Mouse (Mus musculus): ENCODE results near the gene Myl6. TPM values are rescaled to one million over a fixed set of nuclear protein-coding genes. Genes with fewer than 3 reads are reported as not detected.

The Myl6 gene
- polyA plus RNA-seq, 1 experiment from 2014 or later, result 1,202 TPM

DNA sequence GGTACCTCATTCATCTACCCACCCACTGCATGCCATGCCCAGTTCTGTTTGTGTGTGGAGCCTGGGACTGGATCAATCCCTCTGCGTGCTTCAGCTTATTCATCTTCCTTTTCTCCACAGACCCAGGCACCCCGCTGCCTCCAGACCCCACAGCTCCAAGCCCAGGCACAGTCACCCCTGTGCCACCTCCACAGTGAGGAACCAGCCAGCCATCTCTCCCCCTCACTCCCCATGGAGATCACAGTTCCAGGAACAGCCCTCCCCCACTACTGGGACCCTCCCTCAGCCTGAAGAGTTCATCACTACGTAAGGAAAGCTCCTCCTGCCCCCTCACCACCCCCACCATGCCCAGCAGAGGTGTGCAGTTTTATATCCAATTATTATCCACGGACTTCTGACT is 5.2 kb downstream of the Myl6 start:
- peaks cover 86% of the 10 kb centered on the region for H3K36me3 ChIP-seq
- no peaks in the 10 kb centered on the region for H3K9me3 ChIP-seq
- H3K27me3 ChIP-seq (replicated peaks), result no peaks in the 10 kb centered on the region
- 0 out of 2 replicates have a peak overlapping the region, but pooled peaks have one; percentile 21 for H3K9ac ChIP-seq
- H3K4me3 ChIP-seq, result no peak overlapping the region
- H3K4me1 ChIP-seq, result peaks cover 38% of the 10 kb centered on the region
- no peak overlapping the region for H3K4me2 ChIP-seq
- no peak for ATAC-seq (ENCODE audit: extremely low read depth, insufficient number of reproducible peaks, low FRiP score, low TSS enrichment)
- H3K27ac ChIP-seq (replicated peaks), result peak overlapping the region; percentile 20
- 83% methylated on average over 4 of the region's 4 CpGs for WGBS

DNA sequence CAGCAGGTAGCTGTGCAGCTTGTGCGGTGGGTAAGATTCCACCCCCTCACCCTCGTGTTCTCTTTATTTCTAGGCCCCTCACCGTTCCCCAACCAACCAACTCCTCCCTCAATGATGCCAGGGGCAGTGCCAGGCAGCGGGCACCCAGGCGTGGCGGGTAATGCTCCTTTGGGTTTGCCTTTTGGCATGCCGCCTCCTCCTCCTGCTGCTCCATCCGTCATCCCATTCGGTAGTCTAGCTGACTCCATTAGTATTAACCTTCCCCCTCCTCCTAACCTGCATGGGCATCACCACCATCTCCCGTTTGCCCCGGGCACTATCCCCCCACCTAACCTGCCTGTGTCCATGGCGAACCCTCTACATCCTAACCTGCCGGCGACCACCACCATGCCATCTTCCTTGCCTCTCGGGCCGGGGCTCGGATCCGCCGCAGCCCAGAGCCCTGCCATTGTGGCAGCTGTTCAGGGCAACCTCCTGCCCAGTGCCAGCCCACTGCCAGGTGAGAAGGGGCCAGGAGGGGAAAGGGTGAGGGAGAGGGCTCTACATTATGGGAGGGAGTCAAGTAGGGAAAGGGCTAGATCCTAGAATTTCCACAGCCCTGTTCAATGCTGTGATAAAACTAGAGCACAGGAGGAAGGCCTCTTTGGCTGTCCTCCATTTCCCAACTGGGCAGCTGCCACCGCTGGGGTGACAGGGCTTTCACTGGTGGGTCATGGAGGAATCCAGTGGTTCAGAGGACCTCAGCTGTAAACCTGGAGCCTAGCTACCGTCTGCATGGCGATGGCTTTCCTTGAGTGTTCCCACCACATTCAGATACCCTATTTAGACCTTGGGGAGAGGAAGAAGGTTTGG is 5.9 kb downstream of the Myl6 start:
- H3K27ac ChIP-seq (replicated peaks), result peak overlapping the region; percentile 20; the same call in 1 of the 2 replicates
- H3K36me3 ChIP-seq, result peaks cover 93% of the 10 kb centered on the region
- no peak overlapping the region for H3K4me3 ChIP-seq
- H3K4me1 ChIP-seq, result peaks cover 38% of the 10 kb centered on the region
- 90% methylated on average over 22 of the region's 22 CpGs for WGBS
- H3K9me3 ChIP-seq, result no peaks in the 10 kb centered on the region
- no peak overlapping the region for H3K4me2 ChIP-seq
- H3K9ac ChIP-seq, result peak overlapping the region; percentile 21; the same call in 1 of the 2 replicates
- no peaks in the 10 kb centered on the region for H3K27me3 ChIP-seq (replicated peaks)
- no peak for ATAC-seq (ENCODE audit: extremely low read depth, insufficient number of reproducible peaks, low FRiP score, low TSS enrichment)

DNA sequence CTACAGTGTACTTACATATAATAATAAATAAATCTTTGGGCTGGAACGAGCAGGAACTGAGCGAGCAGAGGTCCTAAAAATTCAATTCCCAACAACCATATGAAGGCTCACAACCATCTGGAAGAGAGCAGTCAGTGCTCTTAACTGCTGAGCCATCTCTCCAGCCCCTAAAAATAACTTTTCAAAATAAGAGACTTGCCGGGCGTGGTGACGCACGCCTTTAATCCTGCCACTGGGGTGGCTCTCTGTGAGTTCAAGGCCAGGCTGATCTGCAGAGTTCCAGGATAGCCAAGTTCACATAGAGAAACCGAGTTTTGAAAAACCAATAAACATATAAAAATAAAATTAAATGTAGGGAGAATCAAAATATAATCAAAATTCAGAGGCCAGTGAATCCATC is 7.6 kb downstream of the Myl6 start:
- H3K4me3 ChIP-seq, result no peak overlapping the region
- H3K9ac ChIP-seq, result no peak overlapping the region
- peaks cover 99% of the 10 kb centered on the region for H3K36me3 ChIP-seq
- no peaks in the 10 kb centered on the region for H3K9me3 ChIP-seq
- H3K27me3 ChIP-seq (replicated peaks), result no peaks in the 10 kb centered on the region
- no peak overlapping the region for H3K4me2 ChIP-seq
- H3K27ac ChIP-seq (replicated peaks), result no peak overlapping the region
- WGBS, result 73% methylated on average over 7 of the region's 7 CpGs
- no peak for ATAC-seq (ENCODE audit: extremely low read depth, insufficient number of reproducible peaks, low FRiP score, low TSS enrichment)
- peaks cover 26% of the 10 kb centered on the region for H3K4me1 ChIP-seq

DNA sequence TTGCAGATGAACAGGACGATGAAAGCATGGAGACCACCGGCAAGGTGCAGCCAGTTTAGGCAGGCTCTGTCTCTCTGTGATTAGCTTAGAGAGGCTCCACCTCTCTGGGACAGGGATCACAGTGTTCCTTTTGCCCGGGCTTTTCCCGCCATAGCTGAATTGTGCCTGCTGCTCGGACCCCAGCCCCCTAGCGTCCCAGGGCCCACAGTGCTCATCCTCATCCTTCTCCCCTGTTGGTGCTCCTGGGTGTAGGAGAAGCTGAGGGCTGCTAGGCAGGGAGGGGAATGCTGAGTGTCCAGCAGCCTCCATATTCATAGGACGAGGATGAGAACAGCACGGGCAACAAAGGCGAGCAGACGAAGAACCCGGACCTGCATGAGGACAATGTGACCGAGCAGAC is 19.6 kb downstream of the Myl6 start:
- H3K9me3 ChIP-seq, result no peaks in the 10 kb centered on the region
- 87% methylated on average over 12 of the region's 12 CpGs for WGBS
- no peak overlapping the region for H3K27ac ChIP-seq (replicated peaks)
- H3K27me3 ChIP-seq (replicated peaks), result no peaks in the 10 kb centered on the region
- H3K9ac ChIP-seq, result no peak overlapping the region
- H3K4me1 ChIP-seq, result no peaks in the 10 kb centered on the region
- no peak for ATAC-seq (ENCODE audit: extremely low read depth, insufficient number of reproducible peaks, low FRiP score, low TSS enrichment)
- H3K36me3 ChIP-seq, result peaks cover 98% of the 10 kb centered on the region
- H3K4me3 ChIP-seq, result no peak overlapping the region
- H3K4me2 ChIP-seq, result no peak overlapping the region

DNA sequence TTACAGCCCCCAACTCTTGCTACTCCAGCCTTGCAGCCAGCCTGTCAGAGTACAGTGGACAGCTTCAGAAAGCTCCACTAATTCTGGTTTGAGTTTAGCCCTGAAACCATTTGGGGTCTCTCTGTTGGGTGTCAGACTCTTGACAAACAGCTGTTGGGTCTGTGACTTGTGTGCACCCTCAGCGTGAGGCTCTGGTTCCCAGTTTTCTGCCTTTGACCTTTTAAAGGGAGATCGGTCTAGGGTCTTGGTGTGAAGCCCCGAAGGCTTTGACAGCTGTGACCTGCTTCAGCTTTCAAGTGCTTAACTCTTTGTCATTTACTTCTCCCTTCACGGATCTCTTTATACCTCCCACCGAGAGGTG is 33.7 kb downstream of the Myl6 start:
- H3K4me3 ChIP-seq, result peak overlapping the region; percentile 96
- H3K4me2 ChIP-seq, result peak overlapping the region; percentile 81
- H3K9me3 ChIP-seq, result no peaks in the 10 kb centered on the region
- WGBS, result 7% methylated on average over 5 of the region's 5 CpGs
- ATAC-seq (ENCODE audit: extremely low read depth, insufficient number of reproducible peaks, low FRiP score, low TSS enrichment), result no peak
- H3K4me1 ChIP-seq, result peaks cover 16% of the 10 kb centered on the region
- H3K27me3 ChIP-seq (replicated peaks), result peaks cover 4% of the 10 kb centered on the region; the same call in 1 of the 2 replicates
- peaks cover 45% of the 10 kb centered on the region for H3K36me3 ChIP-seq
- H3K9ac ChIP-seq, result peak overlapping the region; percentile 99
- peak overlapping the region; percentile 96 for H3K27ac ChIP-seq (replicated peaks)

DNA sequence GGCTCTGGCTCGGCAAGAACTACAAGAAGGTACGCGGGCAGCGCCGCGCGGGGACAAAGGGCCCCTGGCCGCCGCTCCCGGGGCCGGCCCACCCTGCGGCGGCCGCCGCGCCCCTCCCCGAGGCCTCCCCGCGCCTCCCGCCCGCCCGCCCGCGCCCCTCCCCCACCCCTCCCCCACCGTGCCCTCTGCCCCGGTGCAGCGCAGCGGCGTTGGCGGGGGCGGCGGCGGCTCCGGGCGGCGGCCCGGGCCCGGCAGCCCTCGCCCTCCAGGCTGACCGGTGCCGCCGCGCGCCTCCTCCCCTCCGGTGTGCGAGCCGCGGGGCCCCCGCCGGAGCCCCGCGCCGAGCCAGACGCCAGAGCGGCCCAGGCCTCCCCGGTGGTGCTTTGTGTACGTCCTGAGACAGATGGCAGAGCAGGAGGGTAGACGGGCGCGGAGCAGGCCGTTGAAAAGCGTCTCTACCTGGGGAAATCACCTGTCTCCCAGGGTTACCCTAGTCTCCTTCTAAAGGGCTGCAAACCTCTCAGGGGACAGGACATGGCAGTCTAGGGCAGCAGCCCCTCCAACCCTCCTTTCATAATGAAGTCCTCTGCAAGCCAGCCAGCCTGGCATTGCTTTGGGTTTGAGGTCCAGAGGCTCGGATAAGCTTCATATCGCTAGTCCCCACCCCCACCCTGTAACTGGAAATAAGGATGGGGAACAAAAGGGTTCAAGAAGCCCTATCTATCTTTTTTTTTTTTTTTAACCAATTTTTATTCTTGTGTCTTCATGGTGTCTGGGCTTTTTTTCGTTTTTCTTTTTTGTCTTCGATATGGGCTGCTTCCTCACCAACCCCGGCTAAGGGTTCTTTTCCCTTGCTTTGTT is 34.3 kb downstream of the Myl6 start:
- Histone ChIP-seq H3K4me3 (peak overlapping the region; percentile 96), H3K27me3 (replicated peaks) (peaks cover 4% of the 10 kb centered on the region; the same call in 1 of the 2 replicates), H3K4me2 (peak overlapping the region; percentile 81), H3K27ac (replicated peaks) (peak overlapping the region; percentile 96), H3K9ac (peak overlapping the region; percentile 99), H3K36me3 (peaks cover 39% of the 10 kb centered on the region), H3K9me3 (no peaks in the 10 kb centered on the region), H3K4me1 (peaks cover 16% of the 10 kb centered on the region)
- WGBS, result under 1% methylated on average over 28 of the region's 67 CpGs
- ATAC-seq (ENCODE audit: extremely low read depth, insufficient number of reproducible peaks, low FRiP score, low TSS enrichment), result peak; percentile 70

DNA sequence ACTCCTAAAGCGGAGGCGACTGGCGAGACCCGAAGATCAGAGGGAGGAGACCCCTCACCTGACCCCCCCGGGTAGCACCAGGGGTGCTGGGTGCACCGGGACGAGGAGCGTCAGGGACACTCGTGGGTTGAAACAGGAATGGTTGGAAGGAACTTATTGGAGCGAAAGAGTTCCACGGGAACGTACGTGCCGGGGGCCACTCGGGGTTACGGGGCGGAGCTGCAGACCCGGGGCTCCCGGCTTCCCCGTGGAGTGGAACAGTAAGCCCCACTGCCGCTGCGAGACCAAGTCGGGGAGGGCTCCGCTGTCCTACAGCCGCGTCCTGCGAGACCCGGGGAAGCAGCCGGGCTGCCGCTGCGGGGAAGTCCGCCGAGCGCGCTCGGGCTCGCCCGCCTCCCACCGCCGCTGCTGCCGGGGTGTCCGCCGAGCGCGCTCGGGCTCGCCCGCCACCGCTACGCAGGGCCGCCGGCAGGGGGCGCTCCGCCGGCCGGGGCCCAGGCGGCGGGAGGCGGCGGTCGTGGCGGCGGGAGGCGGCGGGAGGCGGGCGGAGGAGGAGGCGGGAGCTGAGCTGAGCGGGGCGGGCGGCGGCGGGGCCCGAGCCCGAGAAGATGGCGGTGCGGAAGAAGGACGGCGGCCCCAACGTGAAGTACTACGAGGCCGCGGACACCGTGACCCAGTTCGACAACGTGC is 35.1 kb downstream of the Myl6 start, which contains the start of gene Smarcc2:
Gene Smarcc2 (plus strand): TSS at position 530 of the 690 bp plus-strand sequence.
- peak within 1 kb of the TSS; percentile 99 for H3K9ac ChIP-seq
- H3K4me3 ChIP-seq, result peak within 1 kb of the TSS; percentile 96
- H3K36me3 ChIP-seq, result peaks cover 31% of the 10 kb centered on the region
- peak within 1 kb of the TSS; percentile 96 for H3K27ac ChIP-seq (replicated peaks)
- H3K27me3 ChIP-seq (replicated peaks), result peaks cover 4% of the 10 kb centered on the region; the same call in 1 of the 2 replicates
- under 1% methylated on average over 58 of the region's 86 CpGs for WGBS
- peak within 1 kb of the TSS; percentile 81 for H3K4me2 ChIP-seq
- peak; percentile 80 for ATAC-seq (ENCODE audit: extremely low read depth, insufficient number of reproducible peaks, low FRiP score, low TSS enrichment)
- H3K4me1 ChIP-seq, result peaks cover 16% of the 10 kb centered on the region
- no peaks in the 10 kb centered on the region for H3K9me3 ChIP-seq

DNA sequence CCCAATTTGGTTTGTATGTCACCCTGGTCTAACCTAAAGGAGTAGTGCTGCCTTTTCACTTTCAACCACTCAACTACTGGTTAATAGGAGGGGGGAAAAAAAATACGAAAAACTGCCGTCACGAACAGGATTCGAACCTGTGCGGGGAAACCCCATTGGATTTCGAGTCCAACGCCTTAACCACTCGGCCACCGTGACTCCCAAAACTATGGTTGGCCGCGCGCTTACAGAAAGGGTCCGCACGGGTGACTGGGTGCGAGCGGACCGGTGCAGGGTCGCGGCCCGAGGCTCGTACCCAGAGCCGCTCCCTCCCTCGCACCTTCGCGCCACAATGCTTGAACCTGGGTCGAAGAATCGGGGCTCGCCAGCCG is 35.6 kb downstream of the Myl6 start:
- peak; percentile 11; the same call in 1 of the 2 replicates for ATAC-seq (ENCODE audit: extremely low read depth, insufficient number of reproducible peaks, low FRiP score, low TSS enrichment)
- Histone ChIP-seq H3K4me1 (peaks cover 16% of the 10 kb centered on the region), H3K4me2 (peak overlapping the region; percentile 81), H3K9me3 (no peaks in the 10 kb centered on the region), H3K4me3 (peak overlapping the region; percentile 96), H3K27me3 (replicated peaks) (peaks cover 4% of the 10 kb centered on the region; the same call in 1 of the 2 replicates), H3K36me3 (peaks cover 26% of the 10 kb centered on the region), H3K27ac (replicated peaks) (peak overlapping the region; percentile 96), H3K9ac (peak overlapping the region; percentile 99)
- under 1% methylated on average over 29 of the region's 29 CpGs for WGBS

DNA sequence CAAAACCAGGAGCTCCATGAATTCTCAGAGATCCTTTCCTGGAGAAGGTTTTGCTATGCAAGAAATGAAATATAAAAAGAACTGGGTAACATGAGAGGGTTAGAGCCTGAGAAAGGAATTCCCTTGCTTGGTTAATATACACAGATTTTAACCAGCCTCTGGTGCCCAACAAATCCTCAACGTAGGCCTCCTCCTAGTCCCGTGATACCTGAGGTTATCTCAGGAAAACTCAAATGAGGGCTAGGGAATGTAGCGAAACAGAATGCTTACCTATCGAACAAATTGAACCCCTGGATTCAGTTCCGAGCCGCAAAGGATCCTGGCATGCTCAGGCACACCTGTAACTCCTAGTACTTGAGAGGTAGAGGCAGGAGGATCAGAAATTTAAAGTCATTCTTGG is 36.3 kb downstream of the Myl6 start:
- Histone ChIP-seq H3K27ac (replicated peaks) (no peak overlapping the region), H3K4me1 (peaks cover 16% of the 10 kb centered on the region)
- 84% methylated on average over 6 of the region's 6 CpGs for WGBS

DNA sequence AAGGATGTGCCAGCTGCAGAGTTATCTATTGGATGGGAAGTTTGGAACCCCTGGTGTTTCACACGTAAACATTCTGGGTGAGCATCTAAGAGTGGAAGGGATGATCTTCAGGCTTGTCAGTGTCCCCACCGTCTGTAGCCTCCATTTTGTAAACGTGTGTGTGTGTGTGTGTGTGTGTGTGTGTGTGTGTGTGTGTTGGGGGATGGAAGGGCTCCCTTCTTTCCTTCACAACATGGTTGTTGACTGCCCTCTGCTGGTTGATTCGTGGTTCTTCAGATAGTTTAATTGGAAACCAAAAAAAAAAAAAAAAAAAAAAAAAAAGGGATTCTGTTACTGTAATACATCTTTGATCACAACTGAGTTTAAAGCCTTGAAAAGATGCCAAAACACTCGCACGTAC is 38.7 kb downstream of the Myl6 start:
- H3K27ac ChIP-seq (replicated peaks), result no peak overlapping the region
- peaks cover 4% of the 10 kb centered on the region; the same call in 1 of the 2 replicates for H3K27me3 ChIP-seq (replicated peaks)
- H3K36me3 ChIP-seq, result no peaks in the 10 kb centered on the region
- peak overlapping the region; percentile 52 for H3K4me2 ChIP-seq
- ATAC-seq (ENCODE audit: extremely low read depth, insufficient number of reproducible peaks, low FRiP score, low TSS enrichment), result no peak
- WGBS, result 3% methylated on average over 6 of the region's 6 CpGs
- H3K9me3 ChIP-seq, result no peaks in the 10 kb centered on the region
- H3K4me1 ChIP-seq, result peaks cover 7% of the 10 kb centered on the region
- peak overlapping the region; percentile 24 for H3K4me3 ChIP-seq
- H3K9ac ChIP-seq, result peak overlapping the region; percentile 58; the same call in 1 of the 2 replicates

More for the DNA sequence above, 36.3 kb downstream of the Myl6 start:
- ATAC-seq (ENCODE audit: extremely low read depth, insufficient number of reproducible peaks, low FRiP score, low TSS enrichment), result no peak
- H3K27me3 ChIP-seq (replicated peaks), result peaks cover 4% of the 10 kb centered on the region; the same call in 1 of the 2 replicates
- H3K36me3 ChIP-seq, result peaks cover 19% of the 10 kb centered on the region
- no peak overlapping the region for H3K4me3 ChIP-seq
- H3K9ac ChIP-seq, result no peak overlapping the region
- no peaks in the 10 kb centered on the region for H3K9me3 ChIP-seq
- peak overlapping the region; percentile 81 for H3K4me2 ChIP-seq

Measured in heart, embryonic 13.5 days (tissue).